Mouse (Mus musculus) stomach, embryonic 14.5 days (tissue): Measurements from ENCODE around the gene Gm37240. TPM values are rescaled to one million over a fixed set of nuclear protein-coding genes. Genes with fewer than 3 reads are reported as not detected.
"Not testable (repeated sequence)": the region's sequence is repeated elsewhere in the genome, so short reads cannot be mapped to it uniquely, and the experiment has no call there.

Source experiments
- ATAC-seq: fragments of 200-750 bp; cut with Nextera tagmentation; 2 replicates; pipeline ENCODE4 v1.8.0; 2017; ENCODE audit warnings: low read depth, moderate TSS enrichment; ENCODE audit not compliant: insufficient number of reproducible peaks, insufficient read depth, low FRiP score
- H3K27ac ChIP-seq: fragments of 300-500 bp; sonication (generic); 2 replicates; pipeline ENCODE4 v1.5.1; 2014; ENCODE audit warnings: mild to moderate bottlenecking, low read length, moderate library complexity, mixed read lengths
- H3K27me3 ChIP-seq: fragments of 300-500 bp; sonication (generic); 2 replicates; pipeline ENCODE4 v1.6.1; 2014; ENCODE audit warnings: low read length, control low read depth, mixed read lengths; ENCODE audit not compliant: control insufficient read depth, insufficient read depth
- H3K36me3 ChIP-seq: fragments of 300-500 bp; sonication (generic); 2 replicates; pipeline ENCODE4 v1.6.1; 2014; ENCODE audit warnings: mild to moderate bottlenecking, control low read depth, low read length, moderate library complexity, mixed read lengths; ENCODE audit not compliant: control insufficient read depth, insufficient read depth
- H3K4me1 ChIP-seq: fragments of 300-500 bp; sonication (generic); 2 replicates; pipeline ENCODE4 v1.6.1; 2014; ENCODE audit warnings: low read length, control low read depth, mixed read lengths; ENCODE audit not compliant: control insufficient read depth, insufficient read depth
- H3K4me2 ChIP-seq: fragments of 300-500 bp; sonication (generic); replicated peaks from 2 replicates; pipeline ENCODE4 v1.6.1; 2014; ENCODE audit warnings: low read depth, low read length, control low read depth
- H3K4me3 ChIP-seq: fragments of 300-500 bp; sonication (generic); 2 replicates; pipeline ENCODE4 v1.5.1; 2014; ENCODE audit warnings: low read depth, low read length, control low read depth
- H3K9ac ChIP-seq: fragments of 300-500 bp; sonication (generic); replicated peaks from 2 replicates; pipeline ENCODE4 v1.6.1; 2014; ENCODE audit warnings: low read depth, mild to moderate bottlenecking, control low read depth, low read length, moderate library complexity, mixed read lengths
- H3K9me3 ChIP-seq: fragments of 300-500 bp; sonication (generic); 2 replicates; pipeline ENCODE4 v1.6.1; 2016; ENCODE audit warnings: low read depth, low read length, control low read depth; ENCODE audit not compliant: control insufficient read depth
- WGBS: fragments of 180-500 bp; shearing (Covaris S2); extraction: QIAGEN DNeasy Blood & Tissue Kit; methylation state at CpG from one replicate; pipeline ENCODE4 v1.1.7; 2014; 5-methylcytosine and 5-hydroxymethylcytosine counted together
- polyA plus RNA-seq: library from polyadenylated mRNA; unstranded; fragments of >200 nt; fragmentation: Nextera tagmentation; extraction: Ambion mirVana; gene quantifications from 2 replicates; pipeline ENCODE4 v1.2.1, GENCODE M21; 2014

Gm37240 gene
- polyA plus RNA-seq, 1 experiment from 2014 or later: 9.6 TPM

- WGBS: 51% methylated on average over 2 of the region's 2 CpGs
- Histone ChIP-seq H3K4me3 (no peak overlapping the region), H3K27ac (no peak overlapping the region), H3K9ac (no peak overlapping the region), H3K9me3 (no peaks in the 10 kb centered on the region), H3K4me1 (no peaks in the 10 kb centered on the region), H3K27me3 (no peaks in the 10 kb centered on the region), H3K4me2 (no peak overlapping the region), H3K36me3 (no peaks in the 10 kb centered on the region)
- no peak for ATAC-seq
Measured at GRCm38 (mm10) chr3:85588701-85589100, 298.6 kb downstream of the Gm37240 start.

DNA sequence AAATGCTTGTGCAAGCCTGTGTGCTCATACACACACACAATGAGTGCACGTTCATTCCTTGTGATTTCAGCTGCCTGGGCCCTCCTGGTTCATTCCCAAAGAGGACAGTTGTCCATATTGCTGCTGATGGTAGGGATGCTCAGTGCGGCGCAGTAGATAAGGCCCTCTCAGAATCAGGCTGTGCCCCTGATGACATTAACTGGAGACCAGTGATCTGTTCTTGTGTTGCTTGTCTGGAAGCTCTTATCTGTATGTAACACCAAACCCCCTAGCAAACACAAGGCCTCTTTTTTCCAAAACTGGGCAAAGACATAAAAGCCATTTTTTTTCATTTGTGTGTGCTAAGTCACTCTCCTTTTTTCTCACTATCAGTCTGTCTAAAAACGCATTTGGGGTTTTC is 302.4 kb downstream of the Gm37240 start:
- Histone ChIP-seq H3K4me3 (no peak overlapping the region), H3K27me3 (no peaks in the 10 kb centered on the region), H3K4me1 (no peaks in the 10 kb centered on the region), H3K9ac (no peak overlapping the region), H3K27ac (no peak overlapping the region), H3K9me3 (no peaks in the 10 kb centered on the region), H3K36me3 (no peaks in the 10 kb centered on the region), H3K4me2 (no peak overlapping the region)
- 87% methylated on average over 4 of the region's 4 CpGs for WGBS
- ATAC-seq: no peak

DNA sequence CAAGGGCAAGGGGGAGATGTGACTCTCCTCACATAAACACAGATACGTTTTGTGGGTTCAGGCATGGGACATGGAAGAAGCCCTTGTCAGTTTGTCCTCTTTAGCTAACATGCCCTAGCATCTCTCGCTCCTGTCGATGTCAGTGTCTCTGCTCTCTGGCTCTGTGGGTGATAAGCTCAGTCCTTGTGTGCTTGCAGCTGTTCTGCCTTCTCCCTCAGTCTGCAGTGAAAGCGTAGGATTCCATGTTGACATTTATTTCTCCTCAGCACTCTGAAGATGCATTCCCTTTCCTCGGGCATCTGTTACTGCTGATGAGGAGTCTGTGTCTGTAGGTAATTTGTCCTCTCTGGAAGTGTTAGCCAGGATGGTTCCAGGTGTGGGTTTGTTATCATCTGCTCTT is 304.1 kb downstream of the Gm37240 start:
- Histone ChIP-seq H3K9ac (no peak overlapping the region), H3K27me3 (no peaks in the 10 kb centered on the region), H3K4me2 (no peak overlapping the region), H3K9me3 (no peaks in the 10 kb centered on the region), H3K4me3 (no peak overlapping the region), H3K27ac (no peak overlapping the region), H3K36me3 (no peaks in the 10 kb centered on the region), H3K4me1 (no peaks in the 10 kb centered on the region)
- no peak for ATAC-seq
- 80% methylated on average over 5 of the region's 5 CpGs for WGBS

DNA sequence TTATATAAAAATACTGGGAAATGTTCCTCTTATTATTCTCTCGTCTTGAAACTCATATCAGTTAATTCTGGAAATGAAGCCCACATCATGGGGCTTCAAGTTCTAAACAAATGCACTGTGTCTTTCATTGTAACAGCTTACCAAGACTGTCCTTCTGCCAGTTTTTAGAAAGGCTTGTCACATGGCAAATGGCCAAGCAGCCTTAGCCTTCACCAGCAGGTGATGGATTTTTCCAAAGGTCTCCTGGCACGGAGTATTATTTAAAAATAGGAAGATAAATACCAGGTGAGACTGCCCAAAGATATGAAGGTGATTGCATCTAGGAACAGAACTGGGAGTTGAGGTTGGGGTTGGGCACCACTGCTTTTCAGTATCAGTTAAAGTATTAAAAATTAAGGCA is 304.6 kb downstream of the Gm37240 start:
- no peaks in the 10 kb centered on the region for H3K36me3 ChIP-seq
- H3K9ac ChIP-seq: no peak overlapping the region
- no peak overlapping the region for H3K4me2 ChIP-seq
- WGBS: 76% methylated on average over 2 of the region's 2 CpGs
- H3K4me1 ChIP-seq: no peaks in the 10 kb centered on the region
- no peak overlapping the region for H3K4me3 ChIP-seq
- H3K9me3 ChIP-seq: no peaks in the 10 kb centered on the region
- no peaks in the 10 kb centered on the region for H3K27me3 ChIP-seq
- no peak overlapping the region for H3K27ac ChIP-seq
- ATAC-seq: no peak

DNA sequence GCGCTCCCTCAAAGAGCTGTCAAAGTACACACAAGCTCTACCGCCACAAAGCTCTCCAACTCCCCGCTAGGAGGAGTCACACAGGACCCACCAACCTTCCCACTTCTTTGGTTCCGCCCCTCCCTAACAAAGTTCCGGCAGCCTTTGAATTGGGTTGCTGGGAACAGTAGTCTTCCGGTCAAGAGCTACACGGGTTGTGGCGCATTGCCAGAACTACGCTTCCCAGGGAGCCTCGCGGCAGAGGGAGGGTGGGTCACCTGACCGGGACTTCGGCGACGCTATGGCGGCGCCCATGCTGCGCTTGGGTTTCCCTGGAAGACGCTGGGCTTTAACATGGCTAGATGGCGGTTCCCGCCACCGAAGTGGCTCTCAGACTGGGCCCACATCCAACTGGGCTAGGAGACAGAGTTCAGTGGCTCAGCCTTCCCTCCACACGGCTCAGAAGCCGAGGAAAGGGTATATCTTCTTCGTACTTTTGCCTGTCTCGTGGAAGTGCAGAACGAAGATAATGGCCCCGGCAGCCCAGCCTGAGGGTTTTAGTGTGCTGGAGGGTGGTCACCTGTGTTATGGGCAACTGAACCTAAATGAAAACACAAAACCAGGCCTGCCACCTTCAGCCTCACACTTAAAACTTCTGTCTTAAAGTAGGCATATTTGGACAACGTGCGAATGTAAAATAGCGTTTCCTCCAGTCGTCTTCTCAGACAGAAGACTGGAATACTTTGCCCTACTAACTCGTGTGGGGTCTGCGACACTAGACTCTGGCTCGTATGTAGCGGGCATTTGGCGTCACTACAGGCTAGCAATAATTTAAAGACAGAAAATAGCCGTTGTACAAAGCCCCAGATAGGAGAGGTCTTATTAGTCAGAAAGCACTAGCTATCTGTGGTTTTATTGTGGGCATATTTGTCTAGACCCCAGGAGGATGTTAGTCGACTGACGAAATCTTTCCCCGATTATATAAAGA is 313.2 kb downstream of the Gm37240 start, which contains the start of gene Gatb:
Gatb (plus strand) TSS at position 256 of the 967 bp plus-strand sequence.
- 2% methylated on average over 41 of the region's 41 CpGs for WGBS
- Histone ChIP-seq H3K4me2 (peak within 1 kb of the TSS; percentile 70), H3K27me3 (no peaks in the 10 kb centered on the region), H3K4me3 (peak within 1 kb of the TSS; percentile 74), H3K9me3 (no peaks in the 10 kb centered on the region), H3K36me3 (no peaks in the 10 kb centered on the region), H3K9ac (peak within 1 kb of the TSS; percentile 50), H3K4me1 (no peaks in the 10 kb centered on the region; the same call in 1 of the 2 replicates), H3K27ac (no peak within 1 kb of the TSS)
- peak; percentile 100 for ATAC-seq

- Histone ChIP-seq H3K9me3 (no peaks in the 10 kb centered on the region), H3K4me2 (peak overlapping the region; percentile 32), H3K36me3 (no peaks in the 10 kb centered on the region), H3K4me3 (peak overlapping the region; percentile 74), H3K4me1 (no peaks in the 10 kb centered on the region; the same call in 1 of the 2 replicates), H3K27ac (no peak overlapping the region), H3K9ac (no peak overlapping the region), H3K27me3 (no peaks in the 10 kb centered on the region)
- 26% methylated on average over 6 of the region's 6 CpGs for WGBS
- no peak for ATAC-seq
Measured at GRCm38 (mm10) chr3:85573216-85573863, 314.0 kb downstream of the Gm37240 start.

DNA sequence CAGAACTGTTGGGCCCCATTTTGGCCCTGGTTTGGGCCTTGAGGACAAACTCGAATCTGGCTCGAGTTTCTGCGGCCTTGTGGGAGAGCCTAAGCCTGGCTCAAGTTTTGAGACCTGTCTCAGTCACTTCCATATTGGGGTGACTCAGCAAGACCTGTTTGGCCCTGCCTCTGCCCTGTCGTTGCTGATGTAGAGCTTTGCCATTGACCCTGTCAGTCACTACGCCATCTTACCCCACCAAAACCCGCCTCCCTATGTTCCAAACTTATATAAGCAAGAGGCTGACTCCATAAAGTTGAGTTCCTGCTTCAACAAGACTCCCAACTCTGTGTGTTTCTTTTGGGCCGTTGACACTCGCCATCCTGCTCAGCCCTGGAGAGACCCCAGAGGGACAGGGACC is 314.8 kb downstream of the Gm37240 start:
- ATAC-seq, H3K4me1 ChIP-seq, H3K9ac ChIP-seq, H3K27ac ChIP-seq, H3K9me3 ChIP-seq, H3K27me3 ChIP-seq, H3K4me3 ChIP-seq, H3K4me2 ChIP-seq, H3K36me3 ChIP-seq: not testable (repeated sequence)
- 88% methylated on average over 8 of the region's 8 CpGs for WGBS

GRCm38 (mm10) chr3:85571276-85571675 is 316.0 kb downstream of the Gm37240 start:
- H3K4me3 ChIP-seq: no peak overlapping the region
- no peaks in the 10 kb centered on the region for H3K27me3 ChIP-seq
- no peaks in the 10 kb centered on the region for H3K36me3 ChIP-seq
- ATAC-seq: no peak
- H3K4me2 ChIP-seq: no peak overlapping the region
- H3K9ac ChIP-seq: no peak overlapping the region
- WGBS: 72% methylated on average over 2 of the region's 2 CpGs
- no peaks in the 10 kb centered on the region for H3K9me3 ChIP-seq
- H3K4me1 ChIP-seq: no peaks in the 10 kb centered on the region; the same call in 1 of the 2 replicates
- H3K27ac ChIP-seq: no peak overlapping the region
